Mouse (Mus musculus) embryonic facial prominence, embryonic 14.5 days (tissue): ENCODE results near the gene Fem1a. TPM values are rescaled to one million over a fixed set of nuclear protein-coding genes. Genes with fewer than 3 reads are reported as not detected.

ENCODE experiments used
- ATAC-seq: fragments of 200-750 bp; cut with Nextera tagmentation; 2 replicates; pipeline ENCODE4 v1.8.0; 2017; ENCODE audit warnings: low read depth, moderate number of reproducible peaks, moderate TSS enrichment
- DNase-seq: peaks from one replicate; pipeline ENCODE4 v3.0.0-alpha.2; 2015; ENCODE audit warnings: low spot score
- H3K27ac ChIP-seq: fragments of 300-500 bp; sonication (generic); replicated peaks from 2 replicates; pipeline ENCODE4 v1.5.1; 2014; ENCODE audit warnings: low read depth, mild to moderate bottlenecking, low read length, moderate library complexity
- H3K27me3 ChIP-seq: fragments of 300-500 bp; sonication (generic); replicated peaks from 2 replicates; pipeline ENCODE4 v1.6.1; 2014; ENCODE audit warnings: low read length; ENCODE audit not compliant: control insufficient read depth, insufficient read depth
- H3K36me3 ChIP-seq: fragments of 300-500 bp; sonication (generic); 2 replicates; pipeline ENCODE4 v1.6.1; 2014; ENCODE audit warnings: low read length, mixed read lengths; ENCODE audit not compliant: control insufficient read depth, insufficient read depth
- H3K4me1 ChIP-seq: fragments of 300-500 bp; sonication (generic); 2 replicates; pipeline ENCODE4 v1.6.1; 2014; ENCODE audit warnings: antibody characterized with exemption, low read length; ENCODE audit not compliant: control insufficient read depth, insufficient read depth
- H3K4me2 ChIP-seq: fragments of 300-500 bp; sonication (generic); 2 replicates; pipeline ENCODE4 v1.6.1; 2014; ENCODE audit warnings: low read depth, mild to moderate bottlenecking, low read length, moderate library complexity, mixed read lengths
- H3K4me3 ChIP-seq: fragments of 300-500 bp; sonication (generic); 2 replicates; pipeline ENCODE4 v1.5.1; 2014; ENCODE audit warnings: low read depth, mild to moderate bottlenecking, low read length
- H3K9ac ChIP-seq: fragments of 300-500 bp; sonication (generic); 2 replicates; pipeline ENCODE4 v1.6.1; 2014; ENCODE audit warnings: low read depth, mild to moderate bottlenecking, low read length, moderate library complexity, mixed read lengths
- H3K9me3 ChIP-seq: fragments of 300-500 bp; sonication (generic); 2 replicates; pipeline ENCODE4 v1.6.1; 2016; ENCODE audit warnings: low read length; ENCODE audit not compliant: control insufficient read depth
- WGBS: fragments of 180-500 bp; shearing (Covaris S2); extraction: QIAGEN DNeasy Blood & Tissue Kit; methylation state at CpG from one replicate; pipeline ENCODE4 v1.1.7; 2014; 5-methylcytosine and 5-hydroxymethylcytosine counted together
- polyA plus RNA-seq: library from polyadenylated mRNA; unstranded; fragments of >200 nt; fragmentation: Nextera tagmentation; extraction: Ambion mirVana; gene quantifications from 2 replicates; pipeline ENCODE4 v1.2.1, GENCODE M21; 2014

The Fem1a gene
- polyA plus RNA-seq, 1 experiment from 2014 or later = 20.5 TPM

DNA sequence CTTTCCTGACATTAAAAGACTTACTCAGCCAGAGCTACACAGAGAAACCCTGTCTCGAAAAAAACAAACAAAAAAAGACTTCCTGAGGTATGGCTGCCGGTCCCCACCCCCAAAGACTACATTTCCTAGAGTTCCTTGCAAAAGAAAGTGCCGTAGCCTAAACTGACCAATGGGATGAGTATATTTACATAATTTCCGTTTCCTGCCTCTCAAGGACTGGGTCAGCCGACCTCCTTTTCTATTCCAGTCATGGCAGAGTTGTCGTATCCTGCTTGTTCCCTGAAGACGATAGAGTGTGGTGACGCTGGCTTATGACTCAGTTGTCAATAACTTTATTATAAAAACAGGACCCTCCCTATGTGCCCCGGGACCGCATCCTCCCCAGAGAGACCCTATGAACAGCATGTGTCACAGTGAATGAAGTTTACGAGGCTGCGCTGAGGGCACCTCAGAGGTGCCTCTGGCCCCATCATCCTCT, 12.6 kb downstream of the Fem1a start:
- peak overlapping the region; percentile 64 for H3K9ac ChIP-seq
- H3K4me2 ChIP-seq = peak overlapping the region; percentile 66
- 18% methylated on average over 12 of the region's 12 CpGs for WGBS
- H3K27ac ChIP-seq = peak overlapping the region; percentile 77
- H3K9me3 ChIP-seq = no peaks in the 10 kb centered on the region
- peaks cover 12% of the 10 kb centered on the region; the same call in 1 of the 2 replicates for H3K36me3 ChIP-seq
- H3K4me3 ChIP-seq = peak overlapping the region; percentile 35
- peak; percentile 88 for ATAC-seq
- H3K4me1 ChIP-seq = no peaks in the 10 kb centered on the region
- DNase-seq = peak; percentile 94
- no peaks in the 10 kb centered on the region for H3K27me3 ChIP-seq

DNA sequence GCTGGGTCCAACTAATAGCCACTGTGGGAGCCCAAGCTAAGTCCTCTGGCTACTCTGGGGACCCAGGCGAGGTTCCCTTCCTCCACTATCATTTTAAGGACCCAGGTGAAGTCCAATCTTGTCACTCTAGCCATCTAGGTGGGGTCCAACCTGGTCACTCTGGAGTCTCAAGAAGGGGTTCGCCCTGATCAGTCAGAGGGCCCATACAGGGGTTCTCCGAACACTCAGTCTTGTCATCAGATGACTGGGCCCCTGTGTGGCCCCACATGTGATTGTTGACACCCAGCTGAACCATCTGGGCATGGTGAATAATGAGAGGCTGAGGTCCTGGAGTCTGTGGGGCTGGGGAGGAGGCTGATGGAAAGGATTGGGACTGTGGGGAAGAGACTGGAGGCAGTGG, 13.1 kb downstream of the Fem1a start:
- Histone ChIP-seq H3K27me3 (no peaks in the 10 kb centered on the region), H3K27ac (peak overlapping the region; percentile 77), H3K4me2 (peak overlapping the region; percentile 66), H3K36me3 (peaks cover 12% of the 10 kb centered on the region; the same call in 1 of the 2 replicates), H3K4me3 (peak overlapping the region; percentile 35), H3K4me1 (no peaks in the 10 kb centered on the region), H3K9me3 (no peaks in the 10 kb centered on the region), H3K9ac (peak overlapping the region; percentile 55)
- DNase-seq = no peak
- ATAC-seq = no peak
- WGBS = 72% methylated on average over 3 of the region's 3 CpGs

DNA sequence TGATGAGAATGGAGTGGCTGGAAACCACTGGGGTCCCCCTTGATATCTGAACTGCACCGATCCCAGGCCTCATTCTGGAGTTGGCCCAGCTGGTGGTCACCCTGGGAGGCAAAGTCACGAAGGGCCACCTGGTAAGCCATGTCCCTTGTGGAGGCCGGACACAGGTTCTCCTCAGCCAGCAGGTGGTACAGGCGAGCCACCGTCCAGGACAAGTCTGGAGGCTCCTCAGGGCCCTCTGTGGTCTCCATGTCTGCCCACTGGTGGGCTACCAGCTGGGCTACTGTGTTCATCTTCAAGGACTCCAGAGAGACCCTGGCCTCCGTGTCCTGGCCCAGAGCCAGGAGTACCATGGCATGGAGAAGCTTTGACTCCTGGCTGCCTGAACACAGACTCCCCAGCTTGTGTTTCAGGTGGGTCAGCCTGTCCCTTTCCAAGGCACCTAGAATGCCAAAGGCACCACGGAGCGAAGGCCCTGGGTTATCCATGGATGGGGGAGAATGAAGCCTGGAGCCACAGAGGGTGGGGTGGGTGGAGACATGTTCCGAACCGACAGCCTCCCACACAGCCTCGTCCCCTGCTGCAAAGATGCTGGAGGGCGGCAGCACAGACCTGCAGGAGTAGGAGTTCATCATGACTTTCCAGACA, 15.1 kb downstream of the Fem1a start:
- no peaks in the 10 kb centered on the region for H3K9me3 ChIP-seq
- 80% methylated on average over 10 of the region's 12 CpGs for WGBS
- H3K4me3 ChIP-seq = no peak overlapping the region
- no peak overlapping the region for H3K9ac ChIP-seq
- DNase-seq (no peak), ATAC-seq (no peak)
- H3K4me2 ChIP-seq = no peak overlapping the region
- no peak overlapping the region for H3K27ac ChIP-seq
- H3K27me3 ChIP-seq = no peaks in the 10 kb centered on the region
- no peaks in the 10 kb centered on the region for H3K4me1 ChIP-seq
- H3K36me3 ChIP-seq = peaks cover 12% of the 10 kb centered on the region; the same call in 1 of the 2 replicates

DNA sequence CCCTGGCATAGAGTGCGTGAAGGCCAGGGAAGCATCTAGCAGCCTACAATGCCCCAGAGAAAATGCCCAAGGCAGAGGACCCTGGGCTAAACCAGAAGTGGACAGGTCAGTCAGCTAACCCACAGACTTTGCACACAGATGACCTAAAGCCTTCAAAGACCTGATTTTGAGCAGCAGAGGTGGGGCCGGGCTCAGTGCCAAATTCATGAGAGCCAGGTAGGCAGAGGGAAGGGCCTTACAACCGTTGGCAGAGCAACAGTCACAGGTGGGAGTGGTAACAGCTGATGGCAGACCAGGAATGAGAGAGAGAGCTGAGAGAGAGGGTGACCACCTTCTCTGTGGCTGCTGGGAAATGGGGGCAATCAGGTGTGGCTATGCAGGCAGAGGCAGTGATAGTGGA, 16.0 kb downstream of the Fem1a start:
- Histone ChIP-seq H3K4me1 (0 out of 2 replicates have a peak, but pooled peaks cover 2% of the 10 kb centered on the region), H3K27me3 (no peaks in the 10 kb centered on the region), H3K9me3 (no peaks in the 10 kb centered on the region), H3K27ac (no peak overlapping the region), H3K4me2 (no peak overlapping the region), H3K9ac (no peak overlapping the region), H3K4me3 (no peak overlapping the region), H3K36me3 (peaks cover 12% of the 10 kb centered on the region; the same call in 1 of the 2 replicates)
- WGBS = 77% methylated on average over 3 of the region's 3 CpGs
- ATAC-seq (no peak), DNase-seq (no peak)

DNA sequence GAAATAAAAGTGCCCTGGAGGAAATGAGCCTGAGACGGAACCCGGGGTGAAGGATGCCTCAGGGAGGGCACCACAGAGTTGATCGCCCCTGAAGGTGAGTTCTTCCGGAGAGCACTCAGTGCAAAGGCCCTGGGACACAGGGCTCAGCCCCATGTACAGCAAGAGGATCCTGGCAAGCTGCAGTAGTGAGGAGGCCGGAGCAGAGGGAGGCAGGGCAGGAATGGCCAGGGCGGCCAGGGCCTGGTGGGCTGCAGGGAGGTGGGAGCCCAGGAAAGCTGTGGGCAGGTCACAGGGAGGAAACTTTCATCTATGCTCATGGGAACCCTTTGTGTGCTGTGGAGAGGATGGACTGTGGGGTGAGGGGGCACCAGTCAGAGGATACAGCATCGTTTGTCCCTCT, 16.9 kb downstream of the Fem1a start:
- no peaks in the 10 kb centered on the region for H3K27me3 ChIP-seq
- no peak overlapping the region for H3K9ac ChIP-seq
- no peak for ATAC-seq
- no peak for DNase-seq
- H3K4me3 ChIP-seq = no peak overlapping the region
- peaks cover 19% of the 10 kb centered on the region for H3K36me3 ChIP-seq
- no peak overlapping the region for H3K27ac ChIP-seq
- no peak overlapping the region for H3K4me2 ChIP-seq
- 76% methylated on average over 7 of the region's 7 CpGs for WGBS
- H3K9me3 ChIP-seq = no peaks in the 10 kb centered on the region
- H3K4me1 ChIP-seq = 0 out of 2 replicates have a peak, but pooled peaks cover 5% of the 10 kb centered on the region

DNA sequence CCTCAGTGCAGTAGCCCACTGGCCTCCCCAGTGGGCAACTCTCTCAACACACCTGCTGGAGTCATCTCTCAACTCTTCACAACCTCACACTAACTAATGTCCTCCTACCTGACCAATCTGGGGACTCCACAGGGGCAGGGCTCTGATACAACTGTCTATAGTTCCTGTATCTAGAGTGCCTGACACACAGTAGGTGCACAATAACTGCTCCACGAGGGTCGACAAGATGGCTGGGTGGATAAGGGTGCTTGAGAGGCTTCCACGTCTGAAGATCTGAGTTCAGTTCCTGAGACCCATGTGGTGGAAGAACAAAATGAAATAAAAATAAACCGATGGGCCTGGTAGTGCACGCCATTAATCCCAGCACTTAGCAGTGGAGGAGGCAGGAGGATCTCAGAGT, 17.4 kb downstream of the Fem1a start:
- WGBS = 94% methylated on average over 5 of the region's 5 CpGs
- ATAC-seq = no peak

DNA sequence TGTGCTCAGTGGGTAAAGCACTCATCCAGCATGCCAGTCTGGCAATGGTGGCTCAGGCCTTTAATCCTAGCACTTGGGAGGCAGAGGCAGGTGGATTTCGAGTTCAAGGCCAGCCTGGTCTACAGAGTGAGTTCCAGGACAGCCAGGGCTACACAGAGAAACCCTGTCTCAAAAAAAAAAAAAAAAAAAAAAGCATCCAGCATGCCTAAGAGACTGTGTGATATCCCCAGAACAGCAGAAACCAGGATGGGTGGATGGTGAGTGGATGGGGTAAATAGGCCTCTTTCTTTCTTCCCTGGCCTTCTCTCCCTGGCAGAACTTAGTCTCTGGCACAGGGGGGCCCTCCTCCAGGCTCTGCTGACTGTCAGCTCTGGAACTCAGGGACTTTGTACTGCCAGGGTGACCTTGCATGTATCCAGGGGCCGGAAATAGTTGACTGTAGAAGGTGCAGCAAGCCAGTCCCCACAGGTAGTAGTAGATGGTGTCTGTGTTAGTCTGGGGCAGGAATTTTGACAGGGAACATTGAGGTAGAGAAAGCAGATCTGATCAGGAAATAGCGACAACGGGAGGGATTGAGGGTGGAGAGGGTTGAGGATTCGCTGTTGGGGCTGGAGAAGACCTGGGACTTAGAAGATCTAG, 19.4 kb downstream of the Fem1a start:
- Histone ChIP-seq H3K9ac (peak overlapping the region; percentile 74), H3K4me3 (peak overlapping the region; percentile 52), H3K4me2 (peak overlapping the region; percentile 73), H3K4me1 (0 out of 2 replicates have a peak, but pooled peaks cover 5% of the 10 kb centered on the region), H3K36me3 (peaks cover 36% of the 10 kb centered on the region), H3K27me3 (no peaks in the 10 kb centered on the region), H3K27ac (peak overlapping the region; percentile 91), H3K9me3 (no peaks in the 10 kb centered on the region)
- ATAC-seq = no peak
- no peak for DNase-seq
- 21% methylated on average over 5 of the region's 5 CpGs for WGBS

More for the DNA sequence above, 17.4 kb downstream of the Fem1a start:
- peaks cover 25% of the 10 kb centered on the region for H3K36me3 ChIP-seq
- DNase-seq = no peak
- H3K9me3 ChIP-seq = no peaks in the 10 kb centered on the region
- no peak overlapping the region for H3K27ac ChIP-seq
- H3K4me2 ChIP-seq = no peak overlapping the region
- no peak overlapping the region for H3K4me3 ChIP-seq
- no peaks in the 10 kb centered on the region for H3K27me3 ChIP-seq
- 0 out of 2 replicates have a peak, but pooled peaks cover 5% of the 10 kb centered on the region for H3K4me1 ChIP-seq
- H3K9ac ChIP-seq = no peak overlapping the region

DNA sequence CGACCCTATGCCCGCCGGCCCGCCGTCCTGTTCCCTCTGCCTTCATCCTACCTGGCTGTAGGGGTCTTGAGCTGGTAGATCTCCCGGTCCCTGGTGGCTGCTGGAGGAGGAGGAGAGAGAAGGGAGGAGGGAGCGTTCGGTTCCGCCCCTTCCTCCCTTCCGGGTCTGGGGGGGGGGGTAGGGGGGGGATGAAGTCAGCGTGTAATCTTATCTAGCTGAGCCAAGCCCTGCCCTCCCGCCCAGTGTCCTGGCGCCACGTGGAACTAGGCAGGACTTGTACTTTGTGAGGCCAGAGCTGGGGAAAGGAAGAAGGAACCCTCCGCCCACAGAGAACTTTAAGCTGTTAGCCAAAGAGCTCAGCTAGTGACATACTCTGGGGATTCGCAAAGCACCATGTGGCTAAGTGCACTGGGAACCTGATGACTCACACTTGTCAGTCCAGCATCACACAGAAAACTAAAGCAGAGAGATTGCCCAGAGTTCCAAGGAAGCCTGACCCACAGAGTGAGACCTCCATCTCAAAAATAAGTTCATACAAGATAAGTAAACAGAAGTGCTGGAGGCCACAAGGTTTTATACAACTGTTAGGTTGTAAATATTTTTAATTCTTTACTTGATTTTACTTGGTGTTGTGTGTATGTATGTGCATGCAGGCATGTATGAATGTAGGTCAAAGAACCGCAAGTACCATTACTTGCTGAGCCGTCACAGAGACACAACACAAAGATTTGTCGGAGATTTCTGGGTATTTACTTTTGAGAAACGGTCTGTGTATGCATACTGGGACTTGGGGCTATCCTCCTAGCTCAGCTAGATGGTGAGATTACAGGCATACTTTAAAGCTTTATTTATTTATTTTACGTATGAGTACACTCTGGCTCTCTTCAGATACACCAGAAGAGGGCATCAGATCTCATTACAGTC, 20.3 kb downstream of the Fem1a start, which contains the start of gene Ticam1:
Gene Ticam1 (minus strand): TSS at position 144 of the 924 bp plus-strand sequence.
- peak within 1 kb of the TSS; percentile 74 for H3K9ac ChIP-seq
- peak within 1 kb of the TSS; percentile 91 for H3K27ac ChIP-seq
- peak within 1 kb of the TSS; percentile 73 for H3K4me2 ChIP-seq
- H3K36me3 ChIP-seq = peaks cover 41% of the 10 kb centered on the region
- WGBS = 7% methylated on average over 11 of the region's 21 CpGs
- H3K9me3 ChIP-seq = no peaks in the 10 kb centered on the region
- H3K4me1 ChIP-seq = 0 out of 2 replicates have a peak, but pooled peaks cover 5% of the 10 kb centered on the region
- DNase-seq = peak; percentile 98
- H3K27me3 ChIP-seq = no peaks in the 10 kb centered on the region
- peak; percentile 95 for ATAC-seq
- H3K4me3 ChIP-seq = peak within 1 kb of the TSS; percentile 52
